Mouse (Mus musculus) CH12.LX (cell line): Measurements from ENCODE around the gene Amd1. TPM values are rescaled to one million over a fixed set of nuclear protein-coding genes. Genes with fewer than 3 reads are reported as not detected.

Source experiments
- DNase-seq: peaks from one replicate; pipeline ENCODE4 v3.0.0-alpha.2; 2013; ENCODE audit errors: extremely low read depth
- H3K27ac ChIP-seq: 2 replicates; pipeline ENCODE4 v1.5.1; 2012; ENCODE audit warnings: low read depth, mild to moderate bottlenecking, control low read depth, moderate library complexity; ENCODE audit not compliant: insufficient read depth
- H3K27me3 ChIP-seq: replicated peaks from 2 replicates; pipeline ENCODE3; 2012; ENCODE audit warnings: inconsistent platforms
- H3K36me3 ChIP-seq, 2 experiments: replicated peaks in 1 of 2; 2 replicates each; pipeline versions ENCODE3 to v1.6.1; 2012; ENCODE audit warnings: inconsistent platforms in 1 of 2, low read length in 1 of 2, mild to moderate bottlenecking in 1 of 2, mixed read lengths in 1 of 2, moderate library complexity in 1 of 2; ENCODE audit not compliant: control insufficient read depth in 1 of 2, insufficient read depth in 1 of 2
- H3K4me1 ChIP-seq, 2 experiments: 2 replicates each; pipeline ENCODE4 v1.6.1; 2012; ENCODE audit warnings: inconsistent platforms in 1 of 2, moderate library complexity in 1 of 2; ENCODE audit not compliant: insufficient read depth in 2 of 2, control insufficient read depth in 1 of 2
- H3K4me2 ChIP-seq: 2 replicates; pipeline ENCODE4 v1.6.1; 2012; ENCODE audit warnings: low read depth, mild to moderate bottlenecking, control low read depth; ENCODE audit not compliant: poor library complexity, insufficient read depth, severe bottlenecking
- H3K4me3 ChIP-seq, 3 experiments: fragments of 150-350 bp in 1 of 3; sonication (generic) in 1 of 3; replicated peaks in 1 of 3; 2 replicates each; pipeline versions ENCODE3 to v1.5.1; 2011 to 2012; ENCODE audit warnings: low read depth in 2 of 3, low read length in 2 of 3, mild to moderate bottlenecking in 2 of 3, moderate library complexity in 2 of 3, control low read depth in 1 of 3, improper control_type of control experiment in 1 of 3, inconsistent platforms in 1 of 3, mixed read lengths in 1 of 3; ENCODE audit not compliant: poor library complexity in 1 of 3
- H3K79me2 ChIP-seq: replicated peaks from 2 replicates; pipeline ENCODE4 v1.6.1; 2012; ENCODE audit warnings: mild to moderate bottlenecking, moderate library complexity; ENCODE audit not compliant: control insufficient read depth, poor library complexity, insufficient read depth, severe bottlenecking; ENCODE audit errors: extremely low read depth
- H3K9ac ChIP-seq: 2 replicates; pipeline ENCODE4 v1.6.1; 2012; ENCODE audit warnings: low read depth, mild to moderate bottlenecking, control low read depth, moderate library complexity; ENCODE audit not compliant: insufficient read depth
- H3K9me3 ChIP-seq: replicated peaks from 2 replicates; pipeline ENCODE3; 2012; ENCODE audit warnings: low read length, inconsistent platforms, mixed read lengths
- CHD1 ChIP-seq: IDR thresholded peaks from 2 replicates; pipeline ENCODE4 v1.6.1; 2012; ENCODE audit warnings: low read depth, low read length, improper control_type of control experiment, inconsistent platforms
- CHD2 ChIP-seq: IDR thresholded peaks from 2 replicates; pipeline ENCODE4 v1.6.1; 2011; ENCODE audit warnings: low read length, improper control_type of control experiment
- CTCF ChIP-seq, 2 experiments: IDR thresholded peaks in 1 of 2; conservative IDR thresholded peaks in 1 of 2; 2 replicates each; pipeline ENCODE4 v1.5.1; 2011 to 2012; ENCODE audit warnings: low read depth in 2 of 2, low read length in 2 of 2, improper control_type of control experiment in 1 of 2, inconsistent platforms in 1 of 2, mild to moderate bottlenecking in 1 of 2, moderate library complexity in 1 of 2
- GABPA ChIP-seq: IDR thresholded peaks from 2 replicates; pipeline ENCODE4 v1.6.1; 2012; ENCODE audit warnings: low read depth, low read length, improper control_type of control experiment, inconsistent platforms; ENCODE audit not compliant: insufficient replicate concordance
- HCFC1 ChIP-seq: IDR thresholded peaks from 2 replicates; pipeline ENCODE4 v1.6.1; 2012; ENCODE audit warnings: low read depth, mild to moderate bottlenecking, inconsistent platforms, low read length, improper control_type of control experiment
- JUN ChIP-seq: IDR thresholded peaks from 2 replicates; pipeline ENCODE4 v1.6.1; 2011; ENCODE audit warnings: low read depth, mild to moderate bottlenecking, low read length, improper control_type of control experiment, moderate library complexity; ENCODE audit not compliant: insufficient read depth
- JUND ChIP-seq: conservative IDR thresholded peaks from 2 replicates; pipeline ENCODE4 v1.6.1; 2011; ENCODE audit warnings: low read depth, low read length, improper control_type of control experiment
- MAX ChIP-seq: IDR thresholded peaks from 2 replicates; pipeline ENCODE4 v1.6.1; 2011; ENCODE audit warnings: low read length, improper control_type of control experiment
- MAZ ChIP-seq: IDR thresholded peaks from 2 replicates; pipeline ENCODE4 v1.6.1; 2012; ENCODE audit warnings: low read depth, mild to moderate bottlenecking, inconsistent platforms, low read length, improper control_type of control experiment, moderate library complexity
- MEF2A ChIP-seq: IDR thresholded peaks from 2 replicates; pipeline ENCODE4 v1.6.1; 2014; ENCODE audit warnings: low read depth, mild to moderate bottlenecking, inconsistent platforms, low read length, improper control_type of control experiment, borderline replicate concordance
- MXI1 ChIP-seq: IDR thresholded peaks from 2 replicates; pipeline ENCODE4 v1.6.1; 2011; ENCODE audit warnings: mild to moderate bottlenecking, low read depth, low read length, improper control_type of control experiment
- NRF1 ChIP-seq: IDR thresholded peaks from 2 replicates; pipeline ENCODE4 v1.6.1; 2014; ENCODE audit warnings: low read depth, mild to moderate bottlenecking, inconsistent platforms, low read length, improper control_type of control experiment, moderate library complexity
- PAX5 ChIP-seq: IDR thresholded peaks from 2 replicates; pipeline ENCODE4 v1.6.1; 2012; ENCODE audit warnings: low read length, inconsistent platforms, mixed read lengths
- POLR2AphosphoS2 ChIP-seq: IDR thresholded peaks from 2 replicates; pipeline ENCODE4 v1.6.1; 2011; ENCODE audit warnings: low read depth, low read length, improper control_type of control experiment
- RAD21 ChIP-seq: IDR thresholded peaks from 2 replicates; pipeline ENCODE4 v1.6.1; 2011; ENCODE audit warnings: low read depth, mild to moderate bottlenecking, low read length, improper control_type of control experiment, moderate library complexity
- SIN3A ChIP-seq: IDR thresholded peaks from 2 replicates; pipeline ENCODE4 v1.6.1; 2012; ENCODE audit warnings: low read length, improper control_type of control experiment, inconsistent platforms
- TBP ChIP-seq: conservative IDR thresholded peaks from 2 replicates; pipeline ENCODE4 v1.6.1; 2011; ENCODE audit warnings: low read depth, low read length, improper control_type of control experiment
- UBTF ChIP-seq: IDR thresholded peaks from 2 replicates; pipeline ENCODE4 v1.6.1; 2012; ENCODE audit warnings: low read depth, mild to moderate bottlenecking, inconsistent platforms, low read length, improper control_type of control experiment, moderate library complexity
- ZKSCAN1 ChIP-seq: IDR thresholded peaks from 2 replicates; pipeline ENCODE4 v1.6.1; 2012; ENCODE audit warnings: low read depth, inconsistent platforms, low read length, improper control_type of control experiment, borderline replicate concordance
- ZNF384 ChIP-seq: IDR thresholded peaks from 2 replicates; pipeline ENCODE4 v1.6.1; 2012; ENCODE audit warnings: low read depth, low read length, improper control_type of control experiment, inconsistent platforms
- dilution Hi-C: fragments of 300-500 bp; cut with MboI; formaldehyde crosslinking; loops from 2 replicates; pipeline ENCODE4 v1.14.3; 2020; ENCODE audit warnings: low sequenced_read_pairs; ENCODE audit not compliant: extremely low pct_unique_long_range_greater_than_20kb, extremely low pct_ligation_motif_present
- in situ Hi-C: fragments of 300-500 bp; cut with MboI; formaldehyde crosslinking; loops from 3 replicates; pipeline ENCODE4 v1.14.3; 2019; ENCODE audit warnings: low sequenced_read_pairs, low pct_ligation_motif_present, low pct_unique_long_range_greater_than_20kb, mixed read lengths
- polyA plus RNA-seq: library from polyadenylated mRNA; unstranded; fragments of >175 nt; gene quantifications from 2 replicates; pipeline ENCODE4 v1.2.1, GENCODE M21; 2012; ENCODE audit warnings: low read depth; ENCODE audit not compliant: insufficient read length
- total RNA-seq, 2 experiments: library from RNA; depleted of rRNA; stranded (reverse); fragments of 300-350 nt in 1 of 2; fragments of >200 nt in 1 of 2; gene quantifications; 2 replicates each; pipeline ENCODE4 v1.2.3; 2012 to 2014

The Amd1 gene
- total and polyA plus RNA-seq, 3 experiments, result 88.3 to 266 (median 165) TPM

GRCm38 (mm10) chr10:40330262-40330661 lies 28.3 kb upstream of the Amd1 start:
- no peak overlapping the region for H3K4me3 ChIP-seq
- H3K9ac ChIP-seq, result no peak overlapping the region
- no peak overlapping the region for H3K27ac ChIP-seq
- H3K9me3 ChIP-seq, result peaks cover 2% of the 10 kb centered on the region
- in situ Hi-C loops, result no loop called here
- H3K27me3 ChIP-seq, result no peaks in the 10 kb centered on the region
- no peaks in the 10 kb centered on the region for H3K36me3 ChIP-seq
- no peaks in the 10 kb centered on the region for H3K4me1 ChIP-seq
- H3K4me2 ChIP-seq, result no peak overlapping the region
- no peaks in the 10 kb centered on the region for H3K79me2 ChIP-seq
- dilution Hi-C loops, result no loop called here
- TF ChIP-seq JUN, result no peak
- peak in 1 of 2 experiments; percentile 34; a peak in 3 of 4 replicates for TF ChIP-seq CTCF (conservative IDR thresholded peaks at IDR 0.05 in 1 of 2, IDR thresholded peaks at IDR 0.05 in 1 of 2; ENCODE audit: low read depth in 2 of 2, low read length in 2 of 2)
- TF ChIP-seq RAD21, result peak; percentile 1; the same call in 1 of the 2 replicates
- DNase-seq, result no peak

GRCm38 (mm10) chr10:40328004-40328551 lies 26.1 kb upstream of the Amd1 start:
- H3K36me3 ChIP-seq, result no peaks in the 10 kb centered on the region
- TF ChIP-seq JUND, result no peak
- no peak for TF ChIP-seq JUN
- no peak for TF ChIP-seq NRF1
- TF ChIP-seq UBTF, result no peak
- no peak for TF ChIP-seq ZNF384
- no peak for TF ChIP-seq CHD2
- TF ChIP-seq CTCF (conservative IDR thresholded peaks at IDR 0.05 in 1 of 2, IDR thresholded peaks at IDR 0.05 in 1 of 2; ENCODE audit: low read depth in 2 of 2, low read length in 2 of 2), result no peak
- no peak for TF ChIP-seq GABPA
- no peak for TF ChIP-seq MXI1
- no peak for TF ChIP-seq MAZ
- no peak for TF ChIP-seq MAX
- no peak for TF ChIP-seq POLR2AphosphoS2
- TF ChIP-seq SIN3A, result no peak
- no peak for TF ChIP-seq MEF2A
- no peak for TF ChIP-seq ZKSCAN1
- TF ChIP-seq TBP, result no peak
- TF ChIP-seq HCFC1, result no peak
- no peak for TF ChIP-seq CHD1
- TF ChIP-seq PAX5, result no peak
- H3K4me2 ChIP-seq, result no peak overlapping the region
- H3K27ac ChIP-seq, result no peak overlapping the region
- no peaks in the 10 kb centered on the region for H3K27me3 ChIP-seq
- no peak overlapping the region for H3K4me3 ChIP-seq
- no peak overlapping the region for H3K9ac ChIP-seq
- no peaks in the 10 kb centered on the region for H3K4me1 ChIP-seq
- dilution Hi-C loops (no loop called here), in situ Hi-C loops (no loop called here)
- no peak for DNase-seq
- no peaks in the 10 kb centered on the region for H3K79me2 ChIP-seq
- H3K9me3 ChIP-seq, result peaks cover 2% of the 10 kb centered on the region
